Mouse (Mus musculus): Measurements from ENCODE around the gene Lrrc8b. TPM values are rescaled to one million over a fixed set of nuclear protein-coding genes. Genes with fewer than 3 reads are reported as not detected.

Lrrc8b gene
- polyA plus RNA-seq, 1 experiment from 2014 or later: 5.5 TPM

DNA sequence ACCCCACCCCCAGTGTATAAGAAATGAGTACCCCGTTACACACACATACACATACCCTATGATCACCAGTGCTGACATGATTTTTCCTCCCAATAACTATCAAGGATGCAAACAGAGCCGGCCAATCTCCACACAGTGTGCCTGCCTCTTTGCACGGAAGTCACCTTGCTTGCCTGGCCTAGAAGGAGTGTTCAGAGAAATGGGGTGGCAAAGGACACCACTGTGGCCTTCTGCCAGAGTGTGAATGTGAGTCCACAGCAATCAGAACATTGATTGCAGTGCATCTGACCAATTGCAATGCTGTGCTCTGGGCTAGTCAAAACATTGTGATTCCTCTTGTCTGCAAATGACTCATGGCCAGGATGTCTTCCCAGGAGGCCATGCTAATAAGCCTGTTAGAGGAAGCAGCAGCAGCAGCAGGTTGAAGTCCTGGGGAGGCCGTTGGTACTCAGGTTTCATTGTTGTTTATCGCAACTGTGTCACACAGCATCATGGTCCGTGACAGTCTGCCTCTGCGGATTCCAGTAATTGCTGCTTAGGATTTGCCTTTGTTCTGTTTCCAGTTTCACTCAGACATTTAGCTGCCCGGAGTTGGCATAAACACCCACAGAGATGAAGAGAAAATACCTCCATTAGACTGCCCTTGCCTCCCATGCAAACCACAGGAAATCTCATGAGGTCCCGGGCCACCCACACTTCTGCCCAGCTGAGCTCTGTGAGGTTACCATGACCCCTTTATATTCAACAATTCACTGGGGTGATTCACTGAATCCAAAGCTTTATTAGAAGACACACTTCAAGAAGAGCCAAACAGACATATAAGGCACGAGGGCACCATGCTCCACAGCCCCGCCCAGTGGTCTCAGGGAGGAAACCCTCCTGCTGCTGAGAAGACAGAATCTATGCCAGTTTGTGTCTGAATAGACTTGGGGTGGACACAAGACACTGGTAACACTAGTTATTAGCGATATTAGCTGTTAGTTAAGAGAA is 84.9 kb downstream of the Lrrc8b start:
- Histone ChIP-seq H3K4me2 (replicated peaks; ENCODE audit: low read depth, low read length) (no peak overlapping the region), H3K27me3 (ENCODE audit: insufficient read depth, low read length) (no peaks in the 10 kb centered on the region; the same call in 1 of the 2 replicates), H3K4me1 (ENCODE audit: insufficient read depth, low read length) (peaks cover 5% of the 10 kb centered on the region; the same call in 1 of the 2 replicates), H3K9me3 (ENCODE audit: low read length) (peaks cover 3% of the 10 kb centered on the region; the same call in 1 of the 2 replicates), H3K36me3 (ENCODE audit: insufficient read depth, low read length) (no peaks in the 10 kb centered on the region), H3K4me3 (ENCODE audit: low read length) (no peak overlapping the region), H3K9ac (replicated peaks; ENCODE audit: low read length) (no peak overlapping the region), H3K27ac (ENCODE audit: low read length) (no peak overlapping the region)
- no peak for ATAC-seq (ENCODE audit: low FRiP score, low TSS enrichment)
- 52% methylated on average over 12 of the region's 12 CpGs for WGBS

DNA sequence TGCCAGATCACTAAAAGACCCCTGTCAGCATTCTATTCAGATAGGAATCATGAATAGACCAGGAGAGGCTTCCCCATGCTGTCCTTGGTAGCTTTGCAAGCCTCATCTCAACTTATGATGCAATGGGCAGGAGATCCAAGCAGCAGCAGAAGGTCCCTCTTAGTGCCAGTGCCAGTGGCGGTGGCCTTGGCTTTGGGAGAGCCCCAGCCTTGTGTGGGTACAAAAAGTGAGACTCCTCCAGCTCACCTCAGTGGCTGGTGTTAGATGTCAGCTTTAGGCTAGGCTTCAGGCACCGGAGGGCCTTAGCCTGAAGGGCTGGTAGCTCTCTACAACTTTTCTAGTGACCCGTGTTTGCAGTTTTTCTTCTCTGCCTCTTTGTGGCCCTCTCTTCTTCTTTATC is 85.6 kb downstream of the Lrrc8b start:
- 79% methylated on average over 3 of the region's 3 CpGs for WGBS

DNA sequence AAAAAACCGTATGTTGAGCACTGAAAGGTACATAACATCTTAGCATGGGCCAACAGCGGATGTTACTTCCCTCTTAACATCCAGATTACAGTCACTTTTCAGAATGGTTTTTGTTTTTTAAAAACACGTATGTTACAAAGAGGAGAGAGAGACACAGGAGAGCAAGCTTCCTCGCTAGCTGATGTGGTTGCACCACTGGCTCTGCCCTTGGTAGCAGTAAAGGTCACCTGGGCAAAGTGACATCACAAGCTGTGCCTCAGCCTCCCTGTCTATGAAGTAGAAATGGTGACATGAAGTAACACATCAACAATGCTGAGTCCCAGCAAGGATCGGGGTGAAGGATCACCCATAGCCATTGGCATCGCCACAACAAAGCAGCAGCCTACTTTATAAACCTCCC is 93.2 kb downstream of the Lrrc8b start:
- no peak for ATAC-seq (ENCODE audit: low FRiP score, low TSS enrichment)
- Histone ChIP-seq H3K36me3 (ENCODE audit: insufficient read depth, low read length) (no peaks in the 10 kb centered on the region), H3K9me3 (ENCODE audit: low read length) (no peaks in the 10 kb centered on the region), H3K27ac (ENCODE audit: low read length) (no peak overlapping the region), H3K4me3 (ENCODE audit: low read length) (no peak overlapping the region), H3K4me2 (replicated peaks; ENCODE audit: low read depth, low read length) (no peak overlapping the region), H3K27me3 (ENCODE audit: insufficient read depth, low read length) (no peaks in the 10 kb centered on the region), H3K4me1 (ENCODE audit: insufficient read depth, low read length) (no peaks in the 10 kb centered on the region), H3K9ac (replicated peaks; ENCODE audit: low read length) (no peak overlapping the region)
- WGBS: 94% methylated on average over 6 of the region's 6 CpGs

More for the DNA sequence above, 85.6 kb downstream of the Lrrc8b start:
- Histone ChIP-seq H3K4me1 (ENCODE audit: insufficient read depth, low read length) (no peaks in the 10 kb centered on the region), H3K9ac (replicated peaks; ENCODE audit: low read length) (no peak overlapping the region), H3K27ac (ENCODE audit: low read length) (no peak overlapping the region), H3K4me2 (replicated peaks; ENCODE audit: low read depth, low read length) (no peak overlapping the region), H3K36me3 (ENCODE audit: insufficient read depth, low read length) (no peaks in the 10 kb centered on the region), H3K27me3 (ENCODE audit: insufficient read depth, low read length) (no peaks in the 10 kb centered on the region; the same call in 1 of the 2 replicates), H3K4me3 (ENCODE audit: low read length) (no peak overlapping the region), H3K9me3 (ENCODE audit: low read length) (peaks cover 3% of the 10 kb centered on the region; the same call in 1 of the 2 replicates)
- no peak for ATAC-seq (ENCODE audit: low FRiP score, low TSS enrichment)

DNA sequence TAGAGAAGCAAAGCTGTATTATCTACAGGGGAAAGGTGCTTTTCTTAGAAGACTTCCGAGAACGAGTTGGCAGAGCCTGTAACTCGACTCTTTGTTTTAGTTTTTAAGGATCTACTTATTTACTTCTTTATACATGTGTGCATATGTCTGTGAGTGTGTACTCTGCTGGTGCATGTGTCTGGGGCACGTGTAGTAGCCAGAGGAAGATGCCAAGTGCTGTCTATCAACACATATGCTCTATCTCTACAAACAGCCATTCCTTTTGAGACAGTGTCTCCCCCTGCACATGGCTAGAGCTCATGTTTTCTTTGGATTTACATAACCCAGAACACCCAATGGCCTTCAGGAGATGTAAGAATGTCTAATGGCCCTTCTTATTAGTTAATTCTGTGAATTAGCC is 96.7 kb downstream of the Lrrc8b start:
- Histone ChIP-seq H3K9ac (replicated peaks; ENCODE audit: low read length) (no peak overlapping the region), H3K9me3 (ENCODE audit: low read length) (no peaks in the 10 kb centered on the region), H3K4me1 (ENCODE audit: insufficient read depth, low read length) (peaks cover 3% of the 10 kb centered on the region; the same call in 1 of the 2 replicates), H3K4me3 (ENCODE audit: low read length) (no peak overlapping the region), H3K27ac (ENCODE audit: low read length) (no peak overlapping the region), H3K4me2 (replicated peaks; ENCODE audit: low read depth, low read length) (no peak overlapping the region), H3K27me3 (ENCODE audit: insufficient read depth, low read length) (no peaks in the 10 kb centered on the region), H3K36me3 (ENCODE audit: insufficient read depth, low read length) (no peaks in the 10 kb centered on the region)
- no peak for ATAC-seq (ENCODE audit: low FRiP score, low TSS enrichment)
- 53% methylated on average over 4 of the region's 4 CpGs for WGBS

DNA sequence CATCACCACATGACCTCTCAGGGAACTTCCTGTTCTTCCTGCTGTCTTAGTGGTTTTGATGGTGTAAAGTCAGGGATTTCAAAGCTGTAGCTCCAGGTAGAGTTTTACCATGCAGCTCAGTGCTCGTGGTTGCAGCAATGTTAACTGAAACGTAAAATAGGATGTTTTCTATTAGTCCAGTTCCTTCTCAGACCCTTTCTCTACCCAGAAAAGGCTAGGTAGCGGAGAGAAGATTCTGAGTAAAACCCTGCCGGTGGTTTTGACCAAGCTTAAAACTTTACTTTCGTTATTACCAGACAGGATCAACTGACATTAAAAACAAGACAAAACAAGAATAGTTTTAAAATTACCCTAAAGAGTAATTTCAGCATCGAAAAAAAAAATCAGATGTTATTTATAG is 100.0 kb downstream of the Lrrc8b start:
- no peak for ATAC-seq (ENCODE audit: low FRiP score, low TSS enrichment)
- Histone ChIP-seq H3K4me3 (ENCODE audit: low read length) (no peak overlapping the region), H3K27me3 (ENCODE audit: insufficient read depth, low read length) (no peaks in the 10 kb centered on the region), H3K9me3 (ENCODE audit: low read length) (no peaks in the 10 kb centered on the region), H3K36me3 (ENCODE audit: insufficient read depth, low read length) (no peaks in the 10 kb centered on the region), H3K4me1 (ENCODE audit: insufficient read depth, low read length) (peaks cover 15% of the 10 kb centered on the region), H3K27ac (ENCODE audit: low read length) (no peak overlapping the region), H3K9ac (replicated peaks; ENCODE audit: low read length) (no peak overlapping the region), H3K4me2 (replicated peaks; ENCODE audit: low read depth, low read length) (no peak overlapping the region)
- WGBS: 67% methylated on average over 6 of the region's 6 CpGs

DNA sequence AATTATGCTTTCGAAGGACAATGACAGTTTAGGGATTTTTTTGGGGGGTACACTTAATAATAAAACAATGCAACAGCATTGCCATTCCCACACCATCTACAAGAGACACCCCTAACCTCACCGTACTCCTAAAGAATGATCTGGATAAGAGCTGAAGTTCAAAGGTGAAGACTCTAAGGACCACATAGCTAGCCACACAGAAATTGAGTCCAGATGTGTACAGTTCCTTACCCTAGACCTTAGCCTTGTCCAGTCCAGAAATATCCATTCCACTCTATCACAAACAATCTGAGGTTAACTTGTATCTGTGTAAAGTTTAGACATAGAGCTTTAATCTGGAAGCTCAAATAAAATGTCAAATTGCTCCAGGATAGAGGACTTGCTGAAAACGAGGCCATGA is 100.7 kb downstream of the Lrrc8b start:
- Histone ChIP-seq H3K36me3 (ENCODE audit: insufficient read depth, low read length) (no peaks in the 10 kb centered on the region), H3K9me3 (ENCODE audit: low read length) (no peaks in the 10 kb centered on the region), H3K27me3 (ENCODE audit: insufficient read depth, low read length) (no peaks in the 10 kb centered on the region), H3K4me2 (replicated peaks; ENCODE audit: low read depth, low read length) (no peak overlapping the region), H3K27ac (ENCODE audit: low read length) (no peak overlapping the region), H3K9ac (replicated peaks; ENCODE audit: low read length) (no peak overlapping the region), H3K4me1 (ENCODE audit: insufficient read depth, low read length) (peaks cover 15% of the 10 kb centered on the region), H3K4me3 (ENCODE audit: low read length) (no peak overlapping the region)
- 55% methylated on average over 3 of the region's 3 CpGs for WGBS
- no peak for ATAC-seq (ENCODE audit: low FRiP score, low TSS enrichment)

DNA sequence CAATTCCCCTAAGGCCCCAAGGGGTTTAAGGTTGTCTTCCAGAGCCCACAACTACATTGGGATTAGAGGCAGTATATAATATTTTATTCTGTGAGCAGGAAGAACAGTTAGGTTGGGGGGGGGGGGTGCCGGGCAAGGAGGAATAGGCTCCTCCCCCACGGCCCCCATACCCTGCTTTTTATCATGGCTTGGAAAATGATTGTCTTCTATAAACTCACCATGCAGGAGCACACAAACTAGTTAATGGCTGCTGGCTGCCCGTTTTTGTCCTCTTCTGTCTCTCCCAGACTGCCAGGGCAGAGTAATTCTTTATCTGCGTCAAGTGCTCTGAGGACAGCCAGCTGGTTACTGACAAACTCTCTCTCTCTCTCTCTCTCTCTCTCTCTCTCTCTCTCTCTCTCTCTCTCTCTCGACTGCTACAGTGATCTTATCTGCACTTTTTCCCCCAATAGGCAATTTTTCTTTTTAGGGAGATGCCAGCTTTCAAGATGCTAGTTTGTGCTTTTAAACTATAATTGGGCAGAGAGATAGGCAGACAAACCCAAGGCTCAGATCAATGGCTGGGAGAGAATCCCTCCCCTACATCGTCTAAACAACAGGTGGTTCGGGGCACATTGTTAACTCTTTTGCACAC is 102.5 kb downstream of the Lrrc8b start:
- H3K4me3 ChIP-seq (ENCODE audit: low read length): peak overlapping the region; percentile 62
- ATAC-seq (ENCODE audit: low FRiP score, low TSS enrichment): no peak
- H3K9me3 ChIP-seq (ENCODE audit: low read length): no peaks in the 10 kb centered on the region
- H3K27ac ChIP-seq (ENCODE audit: low read length): peak overlapping the region; percentile 82; the same call in 1 of the 2 replicates
- peak overlapping the region; percentile 98 for H3K4me2 ChIP-seq (replicated peaks; ENCODE audit: low read depth, low read length)
- no peaks in the 10 kb centered on the region for H3K36me3 ChIP-seq (ENCODE audit: insufficient read depth, low read length)
- peak overlapping the region; percentile 71 for H3K9ac ChIP-seq (replicated peaks; ENCODE audit: low read length)
- peaks cover 15% of the 10 kb centered on the region for H3K4me1 ChIP-seq (ENCODE audit: insufficient read depth, low read length)
- H3K27me3 ChIP-seq (ENCODE audit: insufficient read depth, low read length): no peaks in the 10 kb centered on the region
- WGBS: 16% methylated on average over 7 of the region's 7 CpGs

DNA sequence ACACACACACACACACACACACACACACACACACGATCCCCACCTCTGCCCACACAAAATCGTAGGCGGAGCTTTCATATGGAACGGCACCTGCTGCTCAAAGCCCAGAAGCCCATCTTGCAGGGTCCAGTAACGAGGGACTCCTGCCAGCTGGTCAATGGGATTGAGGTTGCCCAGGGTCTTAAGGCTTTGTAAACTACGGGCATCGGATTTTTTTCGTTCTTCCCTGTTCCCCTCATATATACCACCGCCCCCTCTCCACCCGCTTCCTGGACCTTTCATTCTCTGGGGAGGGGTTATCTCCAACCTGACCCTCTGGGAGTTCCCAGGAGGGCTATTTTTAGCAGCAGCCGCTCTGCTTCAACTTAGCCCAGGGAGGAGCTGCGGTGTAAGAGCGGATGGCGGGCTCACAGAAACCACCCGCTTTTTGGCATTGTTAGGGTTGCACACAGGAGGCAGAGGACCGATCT is 103.1 kb downstream of the Lrrc8b start:
- H3K36me3 ChIP-seq (ENCODE audit: insufficient read depth, low read length): no peaks in the 10 kb centered on the region
- peak; percentile 37 for ATAC-seq (ENCODE audit: low FRiP score, low TSS enrichment)
- under 1% methylated on average over 16 of the region's 16 CpGs for WGBS

DNA sequence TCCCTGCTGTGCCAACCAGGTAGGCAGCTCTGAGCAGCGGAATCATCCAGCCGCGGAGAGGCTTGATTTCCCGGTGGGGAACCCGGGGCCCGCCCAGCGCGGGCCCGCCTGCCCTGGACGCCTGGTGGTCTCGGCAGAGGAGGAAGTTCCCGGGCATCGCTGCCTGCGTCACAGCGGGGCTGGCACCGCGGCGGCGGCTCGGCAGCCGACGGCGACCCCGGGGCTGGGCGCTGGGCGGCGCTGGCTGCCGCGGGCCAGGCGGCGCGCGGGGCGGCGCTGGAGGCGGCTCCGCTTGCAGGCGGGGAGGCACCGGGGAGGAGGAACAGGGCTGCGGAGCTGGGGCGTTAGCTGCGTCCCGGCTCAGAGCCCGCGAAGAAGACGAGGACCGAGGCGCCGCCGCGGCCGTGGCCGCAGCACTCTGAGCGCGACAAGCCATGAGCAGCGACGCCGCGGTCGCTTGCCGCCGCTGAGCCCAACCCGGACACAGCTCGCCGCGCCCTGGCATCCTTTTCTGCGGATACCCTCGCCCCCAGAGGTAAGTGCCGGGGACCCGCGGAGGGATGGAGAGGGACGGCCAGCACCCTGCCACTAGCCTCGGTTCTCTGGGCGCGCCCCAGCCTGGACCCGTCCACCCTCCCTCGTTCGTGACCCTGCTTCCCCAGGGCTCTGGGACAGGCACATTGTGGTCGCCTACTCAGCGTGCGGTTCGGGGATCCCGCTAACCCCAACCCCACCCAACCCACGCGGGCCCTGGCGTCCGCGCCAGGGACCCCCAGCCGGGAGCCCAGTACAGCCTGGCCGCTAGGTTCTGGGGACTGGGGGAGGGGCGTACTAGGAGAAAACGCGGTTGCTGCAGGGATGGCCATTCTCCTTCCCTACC is 103.8 kb downstream of the Lrrc8b start, which contains the start of gene Lrrc8c:
Gene Lrrc8c (plus strand): TSS at position 293 of the 880 bp plus-strand sequence.
- no peaks in the 10 kb centered on the region for H3K27me3 ChIP-seq (ENCODE audit: insufficient read depth, low read length)
- H3K27ac ChIP-seq (ENCODE audit: low read length): peak within 1 kb of the TSS; percentile 82
- peak within 1 kb of the TSS; percentile 62 for H3K4me3 ChIP-seq (ENCODE audit: low read length)
- H3K36me3 ChIP-seq (ENCODE audit: insufficient read depth, low read length): 0 out of 2 replicates have a peak, but pooled peaks cover 2% of the 10 kb centered on the region
- H3K4me1 ChIP-seq (ENCODE audit: insufficient read depth, low read length): peaks cover 20% of the 10 kb centered on the region
- H3K4me2 ChIP-seq (replicated peaks; ENCODE audit: low read depth, low read length): peak within 1 kb of the TSS; percentile 98
- H3K9me3 ChIP-seq (ENCODE audit: low read length): no peaks in the 10 kb centered on the region
- ATAC-seq (ENCODE audit: low FRiP score, low TSS enrichment): peak; percentile 96
- H3K9ac ChIP-seq (replicated peaks; ENCODE audit: low read length): peak within 1 kb of the TSS; percentile 71
- under 1% methylated on average over 78 of the region's 93 CpGs for WGBS

More for the DNA sequence above, 103.1 kb downstream of the Lrrc8b start:
- Histone ChIP-seq H3K27me3 (ENCODE audit: insufficient read depth, low read length) (no peaks in the 10 kb centered on the region), H3K27ac (ENCODE audit: low read length) (peak overlapping the region; percentile 82), H3K4me2 (replicated peaks; ENCODE audit: low read depth, low read length) (peak overlapping the region; percentile 98), H3K9me3 (ENCODE audit: low read length) (no peaks in the 10 kb centered on the region), H3K4me1 (ENCODE audit: insufficient read depth, low read length) (peaks cover 20% of the 10 kb centered on the region), H3K9ac (replicated peaks; ENCODE audit: low read length) (peak overlapping the region; percentile 71), H3K4me3 (ENCODE audit: low read length) (peak overlapping the region; percentile 62)
